Mouse (Mus musculus) MEL (cell line): ENCODE data around the gene Npw. TPM values are rescaled to one million over a fixed set of nuclear protein-coding genes. Genes with fewer than 3 reads are reported as not detected.
A peak's percentile ranks its signal among the peaks of the same experiment; 100 is the strongest.

Experiments used
- DNase-seq: peaks from one replicate; pipeline ENCODE4 v3.0.0; 2011; ENCODE audit warnings: low read depth, low spot score
- H3K27ac ChIP-seq: 2 replicates; pipeline ENCODE4 v1.5.1; 2012; ENCODE audit warnings: low read depth, mild to moderate bottlenecking, control low read depth, low read length, moderate library complexity; ENCODE audit not compliant: control insufficient read depth
- H3K27me3 ChIP-seq, 2 experiments: fragments of 150-350 bp in 1 of 2; sonication (generic) in 1 of 2; 2 replicates each; pipeline ENCODE4 v1.6.1; 2012; ENCODE audit warnings: low read length in 2 of 2, mild to moderate bottlenecking in 2 of 2, improper control_type of control experiment in 1 of 2, moderate library complexity in 1 of 2; ENCODE audit not compliant: insufficient read depth in 2 of 2, control insufficient read depth in 1 of 2
- H3K36me3 ChIP-seq, 2 experiments: 2 replicates each; pipeline ENCODE4 v1.6.1; 2012 to 2014; ENCODE audit warnings: low read length in 2 of 2, improper control_type of control experiment in 1 of 2, inconsistent platforms in 1 of 2, mild to moderate bottlenecking in 1 of 2; ENCODE audit not compliant: insufficient read depth in 2 of 2, control insufficient read depth in 1 of 2
- H3K4me1 ChIP-seq, 2 experiments: fragments of 150-350 bp in 1 of 2; sonication (generic) in 1 of 2; 2 replicates each; pipeline ENCODE4 v1.6.1; 2012; ENCODE audit warnings: low read length in 2 of 2, improper control_type of control experiment in 1 of 2, mild to moderate bottlenecking in 1 of 2; ENCODE audit not compliant: insufficient read depth in 2 of 2, control insufficient read depth in 1 of 2
- H3K4me3 ChIP-seq, 2 experiments: fragments of 150-350 bp in 1 of 2; sonication (generic) in 1 of 2; 2 replicates each; pipeline ENCODE4 v1.5.1; 2012; ENCODE audit warnings: low read depth in 2 of 2, low read length in 2 of 2, mild to moderate bottlenecking in 2 of 2, moderate library complexity in 2 of 2, control low read depth in 1 of 2, improper control_type of control experiment in 1 of 2; ENCODE audit not compliant: control insufficient read depth in 1 of 2, insufficient read depth in 1 of 2
- H3K79me2 ChIP-seq: 2 replicates; pipeline ENCODE4 v1.6.1; 2012; ENCODE audit warnings: mild to moderate bottlenecking, low read length, moderate library complexity; ENCODE audit not compliant: control insufficient read depth, poor library complexity, insufficient read depth
- H3K9ac ChIP-seq: 2 replicates; pipeline ENCODE4 v1.6.1; 2012; ENCODE audit warnings: low read depth, mild to moderate bottlenecking, control low read depth, low read length, moderate library complexity; ENCODE audit not compliant: control insufficient read depth, poor library complexity, severe bottlenecking
- H3K9me3 ChIP-seq: fragments of 150-350 bp; sonication (generic); replicated peaks from 2 replicates; pipeline ENCODE4 v1.6.1; 2012; ENCODE audit warnings: mild to moderate bottlenecking, low read length, improper control_type of control experiment, moderate library complexity; ENCODE audit not compliant: insufficient read depth
- E2F4 ChIP-seq: IDR thresholded peaks from 2 replicates; pipeline ENCODE4 v1.6.1; 2011; ENCODE audit warnings: low read depth, low read length, improper control_type of control experiment, borderline replicate concordance
- ELF1 ChIP-seq: IDR thresholded peaks from 2 replicates; pipeline ENCODE4 v1.6.1; 2014; ENCODE audit warnings: low read depth, mild to moderate bottlenecking, inconsistent platforms, low read length, improper control_type of control experiment, moderate library complexity
- GABPA ChIP-seq: IDR thresholded peaks from 2 replicates; pipeline ENCODE4 v1.6.1; 2012; ENCODE audit warnings: low read depth, mild to moderate bottlenecking, inconsistent platforms, low read length, improper control_type of control experiment, moderate library complexity
- MXI1 ChIP-seq: IDR thresholded peaks from 2 replicates; pipeline ENCODE4 v1.6.1; 2011; ENCODE audit warnings: mild to moderate bottlenecking, low read depth, low read length, improper control_type of control experiment
- MYC ChIP-seq: IDR thresholded peaks from 2 replicates; pipeline ENCODE4 v1.6.1; 2011; ENCODE audit warnings: low read depth, mild to moderate bottlenecking, low read length, improper control_type of control experiment, moderate library complexity
- NELFE ChIP-seq: IDR thresholded peaks from 2 replicates; pipeline ENCODE4 v1.6.1; 2011; ENCODE audit warnings: low read depth, low read length, improper control_type of control experiment
- NRF1 ChIP-seq: IDR thresholded peaks from 2 replicates; pipeline ENCODE4 v1.6.1; 2014; ENCODE audit warnings: low read depth, mild to moderate bottlenecking, inconsistent platforms, low read length, improper control_type of control experiment, moderate library complexity; ENCODE audit not compliant: poor library complexity, insufficient read depth, severe bottlenecking
- POLR2A ChIP-seq, 2 experiments: IDR thresholded peaks; 2 replicates each; pipeline ENCODE4 v1.6.1; 2011 to 2012; ENCODE audit warnings: low read length in 2 of 2, mild to moderate bottlenecking in 2 of 2, control low read depth in 1 of 2, improper control_type of control experiment in 1 of 2, low read depth in 1 of 2, moderate library complexity in 1 of 2; ENCODE audit not compliant: control insufficient read depth in 1 of 2, insufficient read depth in 1 of 2, poor library complexity in 1 of 2
- RAD21 ChIP-seq: IDR thresholded peaks from 2 replicates; pipeline ENCODE4 v1.6.1; 2011; ENCODE audit warnings: mild to moderate bottlenecking, low read depth, low read length, improper control_type of control experiment
- SIN3A ChIP-seq: IDR thresholded peaks from 2 replicates; pipeline ENCODE4 v1.6.1; 2012; ENCODE audit warnings: low read length, improper control_type of control experiment, inconsistent platforms
- SMC3 ChIP-seq: IDR thresholded peaks from 2 replicates; pipeline ENCODE4 v1.6.1; 2011; ENCODE audit warnings: low read depth, low read length, improper control_type of control experiment
- TBP ChIP-seq: IDR thresholded peaks from 2 replicates; pipeline ENCODE4 v1.8.0; 2011; ENCODE audit warnings: low read depth, low read length, improper control_type of control experiment
- TCF12 ChIP-seq: IDR thresholded peaks from 2 replicates; pipeline ENCODE4 v1.6.1; 2014; ENCODE audit warnings: low read depth, mild to moderate bottlenecking, inconsistent platforms, low read length, improper control_type of control experiment, moderate library complexity
- USF1 ChIP-seq: IDR thresholded peaks from 2 replicates; pipeline ENCODE4 v1.6.1; 2014; ENCODE audit warnings: low read depth, mild to moderate bottlenecking, inconsistent platforms, low read length, improper control_type of control experiment, moderate library complexity
- ZC3H11A ChIP-seq: IDR thresholded peaks from 2 replicates; pipeline ENCODE4 v1.6.1; 2012; ENCODE audit warnings: low read depth, mild to moderate bottlenecking, inconsistent platforms, low read length, improper control_type of control experiment
- ZNF384 ChIP-seq: IDR thresholded peaks from 2 replicates; pipeline ENCODE4 v1.6.1; 2012; ENCODE audit warnings: low read depth, mild to moderate bottlenecking, inconsistent platforms, low read length, improper control_type of control experiment
- polyA plus RNA-seq, 2 experiments: library from polyadenylated mRNA; stranded (reverse) in 1 of 2; unstranded in 1 of 2; fragments of >175 nt in 1 of 2; fragments of >200 nt in 1 of 2; gene quantifications; 2 replicates each; pipeline versions ENCODE4 v1.2.1 to v1.2.4; 2012; ENCODE audit warnings: low replicate concordance in 2 of 2, low read depth in 1 of 2; ENCODE audit not compliant: insufficient read length in 2 of 2, insufficient read depth in 1 of 2, missing spikeins in 1 of 2
- total RNA-seq: library from RNA; depleted of rRNA; stranded (reverse); fragments of 300-350 nt; gene quantifications from 2 replicates; pipeline ENCODE4 v1.2.3, GENCODE M21; 2012

Npw gene
- total and polyA plus RNA-seq, 3 experiments = not detected

DNA sequence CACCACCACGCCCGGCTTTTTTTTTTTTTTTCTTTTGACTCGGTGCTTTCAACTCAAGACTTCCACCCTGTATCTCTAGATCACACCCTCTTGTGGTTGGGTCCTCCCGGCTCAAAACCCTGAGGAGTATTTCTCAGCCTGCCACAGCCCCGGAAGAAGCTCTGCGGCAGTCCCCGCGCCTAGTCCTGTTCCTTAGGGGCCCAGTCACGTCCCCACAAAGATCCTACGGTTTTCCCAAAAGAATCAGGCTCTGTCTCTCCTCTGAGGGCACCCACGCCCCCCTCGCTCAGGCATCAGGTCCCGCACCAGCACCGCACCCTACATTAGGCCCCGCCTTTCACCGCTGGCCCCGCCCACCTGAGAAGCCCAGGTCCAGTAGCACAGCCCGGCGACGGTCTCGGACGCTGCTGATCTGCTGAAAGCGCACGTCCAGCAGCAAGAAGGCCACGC lies 28.9 kb upstream of the Npw start:
- TF ChIP-seq GABPA (no peak), POLR2A (IDR thresholded peaks at IDR 0.05; ENCODE audit: control insufficient read depth in 1 of 2, insufficient read depth in 1 of 2, low read depth in 1 of 2, low read length in 2 of 2, poor library complexity in 1 of 2) (peak in 1 of 2 experiments; percentile 43; a peak in 1 of 4 replicates), SIN3A (peak; percentile 56), ELF1 (peak; percentile 69), ZNF384 (peak; percentile 90), NELFE (peak; percentile 26; the same call in 1 of the 2 replicates), MXI1 (peak; percentile 49; the same call in 1 of the 2 replicates), USF1 (0 out of 2 replicates have a peak, but pooled peaks have one; percentile 3), TBP (peak; percentile 43; the same call in 1 of the 2 replicates), TCF12 (peak; percentile 18; the same call in 1 of the 2 replicates), ZC3H11A (no peak), NRF1 (no peak), E2F4 (no peak)
- DNase-seq = peak; percentile 88
- peaks cover 0 to 12% of the 10 kb centered on the region in 2 experiments; a peak in 3 of 4 replicates for H3K4me1 ChIP-seq
- H3K27ac ChIP-seq = peak overlapping the region; percentile 71
- peak overlapping the region; percentile 57 for H3K9ac ChIP-seq
- H3K79me2 ChIP-seq = no peaks in the 10 kb centered on the region
- H3K4me3 ChIP-seq = peak overlapping the region; percentile 61 to 64
- no peaks in the 10 kb centered on the region for H3K27me3 ChIP-seq
- peaks cover 0 to 3% of the 10 kb centered on the region in 2 experiments; a peak in 1 of 4 replicates for H3K36me3 ChIP-seq
- H3K9me3 ChIP-seq = no peaks in the 10 kb centered on the region

DNA sequence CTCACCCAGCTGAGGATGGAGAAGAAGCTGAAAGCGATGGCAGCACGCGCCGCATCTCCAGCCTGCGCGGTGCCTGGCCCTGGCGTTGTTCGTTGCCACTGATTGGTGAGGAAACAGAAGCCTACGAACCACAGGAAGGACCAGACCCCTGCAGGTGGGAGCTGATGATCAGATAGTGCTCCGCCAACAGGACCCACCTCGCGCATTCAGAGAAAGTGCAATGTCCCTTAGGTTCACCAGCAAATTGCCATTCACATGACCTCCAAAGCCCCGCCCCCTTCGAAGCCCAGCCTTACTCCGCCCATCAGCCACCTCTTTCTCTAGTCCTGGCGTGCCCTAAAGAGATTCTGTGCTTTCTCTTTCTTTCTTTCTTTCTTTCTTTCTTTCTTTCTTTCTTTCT lies 28.3 kb upstream of the Npw start:
- Histone ChIP-seq H3K79me2 (no peaks in the 10 kb centered on the region), H3K36me3 (peaks cover 0 to 3% of the 10 kb centered on the region in 2 experiments; a peak in 1 of 4 replicates), H3K27ac (peak overlapping the region; percentile 2), H3K27me3 (no peaks in the 10 kb centered on the region), H3K9ac (peak overlapping the region; percentile 24), H3K4me1 (peaks cover 0 to 12% of the 10 kb centered on the region in 2 experiments; a peak in 3 of 4 replicates), H3K4me3 (peak overlapping the region; percentile 36 to 72), H3K9me3 (no peaks in the 10 kb centered on the region)
- TF ChIP-seq USF1 (peak; percentile 73), POLR2A (IDR thresholded peaks at IDR 0.05; ENCODE audit: control insufficient read depth in 1 of 2, insufficient read depth in 1 of 2, low read depth in 1 of 2, low read length in 2 of 2, poor library complexity in 1 of 2) (0 out of 4 replicates have a peak, but pooled peaks of 1 of the 2 experiments have one; percentile 9), RAD21 (no peak), MYC (0 out of 2 replicates have a peak, but pooled peaks have one; percentile 15), SMC3 (no peak)
- peak; percentile 84 for DNase-seq
